Mouse (Mus musculus) A20 (cell line): ENCODE data around the gene Poln.
A peak's percentile ranks its signal among the peaks of the same experiment; 100 is the strongest.

Experiments used
- DNase-seq: peaks from one replicate; pipeline ENCODE4 v3.0.0-alpha.2; 2011; ENCODE audit warnings: low read depth, low spot score

The Poln gene

GRCm38 (mm10) chr5:33994671-33995625 lies 174.3 kb downstream of the Poln start:
- peak; percentile 7 for DNase-seq

GRCm38 (mm10) chr5:33983309-33984121 lies 185.7 kb downstream of the Poln start, which contains the start of gene Gm1673:
TSS of gene Gm1673 (plus strand) at chr5:33983433.
- DNase-seq, result no peak

- DNase-seq, result no peak
Observed at GRCm38 (mm10) chr5:33982731-33983259, 186.5 kb downstream of the Poln start.

- DNase-seq, result no peak
Observed at GRCm38 (mm10) chr5:33976267-33976666, 193.0 kb downstream of the Poln start.

GRCm38 (mm10) chr5:33974736-33975135 lies 194.5 kb downstream of the Poln start:
- DNase-seq, result no peak

- DNase-seq, result no peak
Observed at GRCm38 (mm10) chr5:33959382-33959781, 209.9 kb downstream of the Poln start.
